Mouse (Mus musculus): ENCODE results near the gene Nav2.

Gene Nav2

DNA sequence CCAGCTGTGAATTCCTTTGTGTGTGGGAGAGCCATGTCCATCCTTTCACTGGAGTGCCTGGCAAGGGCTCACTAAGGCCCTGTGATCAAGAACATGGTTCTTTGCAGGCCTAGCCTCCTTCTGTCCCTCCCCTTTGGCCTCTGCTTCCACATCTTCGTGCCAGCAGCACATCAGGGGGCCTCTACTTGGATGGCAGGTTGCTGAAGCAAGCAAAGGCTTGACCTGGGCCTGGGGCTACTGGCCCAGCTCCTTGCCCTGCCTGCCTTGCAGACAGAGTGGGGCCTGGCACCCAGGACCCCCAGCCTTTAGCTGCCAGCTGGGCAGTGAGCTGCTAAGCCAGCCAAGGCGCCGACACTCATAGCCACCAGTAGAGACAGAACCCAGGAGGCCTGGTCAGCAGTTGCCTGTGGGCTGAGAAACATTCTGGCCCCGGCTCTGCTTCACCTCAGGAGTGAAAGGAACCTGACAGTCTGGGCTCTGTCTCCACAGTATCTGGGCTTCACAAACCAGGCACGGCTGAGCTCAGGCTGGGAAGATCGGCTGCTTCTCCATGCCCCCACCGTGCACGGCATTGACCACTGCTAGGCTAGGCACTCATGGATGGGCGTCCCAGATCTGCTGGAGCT lies 267.4 kb downstream of the Nav2 start:
- DNase-seq: no peak

DNA sequence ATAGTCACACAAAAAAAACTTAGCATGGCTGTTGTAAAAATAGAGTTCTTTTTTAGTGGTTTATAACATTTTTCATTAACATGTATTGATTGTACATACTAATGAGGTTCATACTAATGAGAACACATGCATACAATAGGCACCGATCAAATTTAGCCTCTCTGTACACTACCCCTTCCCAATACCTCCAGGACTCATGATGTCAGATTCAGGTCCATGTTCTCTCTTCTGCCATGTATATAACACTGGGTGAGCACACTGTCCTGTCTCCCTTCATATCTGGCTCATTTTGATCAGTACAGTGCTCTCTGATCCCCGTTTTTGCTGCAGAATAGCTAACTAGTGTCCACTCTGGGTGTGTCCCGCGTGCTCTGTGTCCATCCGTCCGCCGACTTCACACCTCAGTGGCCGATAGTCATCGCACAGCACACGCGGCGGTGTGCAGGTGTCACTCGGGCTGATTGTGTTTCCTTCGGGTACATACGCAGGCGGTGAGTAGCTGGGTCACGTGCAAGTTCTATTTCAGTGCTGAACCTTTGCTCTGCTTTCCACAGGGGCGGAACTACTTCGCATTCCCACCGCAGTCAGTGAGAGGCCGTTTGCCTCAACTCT lies 268.2 kb downstream of the Nav2 start:
- DNase-seq: no peak

DNA sequence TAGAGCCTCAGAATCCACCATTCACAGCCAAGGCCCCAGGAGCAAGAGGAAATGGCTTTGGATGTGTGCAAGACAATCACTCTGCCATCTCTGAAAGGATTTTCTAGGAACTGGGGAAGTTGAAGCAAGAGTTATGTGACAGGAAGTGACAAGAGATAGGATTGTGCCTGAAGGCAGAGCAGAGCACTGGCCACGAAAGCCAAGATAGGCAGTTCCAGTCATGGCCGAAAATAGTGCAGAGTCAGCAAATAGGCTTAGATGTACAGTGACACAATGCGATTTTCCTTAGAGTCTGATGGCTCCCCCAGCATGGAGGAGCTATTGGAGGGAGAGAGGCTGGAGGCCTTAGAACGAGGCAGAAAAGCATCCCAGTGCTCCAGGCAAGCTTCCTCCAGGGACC lies 269.7 kb downstream of the Nav2 start:
- no peak for DNase-seq

DNA sequence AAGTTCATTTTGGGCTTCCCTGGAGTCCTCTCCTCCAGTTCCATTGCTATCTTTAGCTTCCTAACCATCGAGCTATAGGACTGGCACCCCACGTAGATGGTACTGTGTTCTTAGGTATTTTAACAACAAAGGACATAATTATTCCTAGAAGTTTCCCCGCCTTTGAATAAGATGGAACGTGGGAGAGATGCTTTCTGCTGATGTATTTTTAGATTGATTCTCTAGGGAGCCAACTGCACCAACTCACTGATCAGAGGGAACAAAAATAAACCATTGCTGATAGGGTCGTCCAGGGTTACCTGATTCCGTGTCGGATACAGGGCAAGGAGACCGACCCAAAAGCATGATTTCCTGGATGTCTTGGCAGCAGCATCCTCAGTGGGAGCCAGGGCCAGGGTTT lies 272.5 kb downstream of the Nav2 start:
- no peak for DNase-seq

DNA sequence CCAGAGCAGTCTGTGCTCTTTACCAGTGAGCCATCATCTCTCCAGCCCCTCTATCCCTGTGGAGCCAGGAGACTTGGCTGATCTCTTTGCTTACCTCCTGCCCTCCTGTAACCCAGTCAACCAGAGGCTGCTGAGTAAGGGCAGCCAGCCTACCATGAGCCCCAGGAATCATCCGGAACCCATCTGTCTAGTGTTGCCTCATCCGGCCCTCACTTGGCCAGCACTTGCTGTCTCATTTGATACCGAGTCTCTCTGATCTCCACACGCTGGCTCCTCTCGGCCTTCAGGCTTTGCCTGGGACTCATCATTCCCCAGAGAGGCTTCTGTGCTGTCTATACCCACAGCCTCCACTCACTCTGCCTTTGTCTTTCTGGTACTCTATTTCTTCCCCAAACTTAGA lies 273.9 kb downstream of the Nav2 start:
- no peak for DNase-seq

DNA sequence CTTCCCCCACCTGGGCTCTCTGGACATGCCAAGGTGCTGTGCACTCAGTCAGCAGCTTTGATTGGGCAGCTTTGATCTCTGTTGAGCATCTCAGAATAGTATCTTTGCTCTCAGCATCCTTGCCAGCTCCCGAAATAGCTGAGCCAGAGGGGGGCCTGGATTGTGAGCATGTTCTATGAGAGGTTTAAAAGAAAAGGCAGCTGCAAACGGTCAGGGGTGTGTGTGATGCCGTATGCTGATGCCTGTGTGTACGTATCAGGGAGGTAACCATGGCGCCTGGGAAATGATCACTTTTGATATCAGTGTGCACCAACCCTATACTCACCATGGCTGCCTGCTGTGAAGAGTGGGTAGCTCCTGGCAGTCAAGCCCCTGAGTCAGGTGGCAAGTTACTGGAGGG lies 275.2 kb downstream of the Nav2 start:
- no peak for DNase-seq

DNA sequence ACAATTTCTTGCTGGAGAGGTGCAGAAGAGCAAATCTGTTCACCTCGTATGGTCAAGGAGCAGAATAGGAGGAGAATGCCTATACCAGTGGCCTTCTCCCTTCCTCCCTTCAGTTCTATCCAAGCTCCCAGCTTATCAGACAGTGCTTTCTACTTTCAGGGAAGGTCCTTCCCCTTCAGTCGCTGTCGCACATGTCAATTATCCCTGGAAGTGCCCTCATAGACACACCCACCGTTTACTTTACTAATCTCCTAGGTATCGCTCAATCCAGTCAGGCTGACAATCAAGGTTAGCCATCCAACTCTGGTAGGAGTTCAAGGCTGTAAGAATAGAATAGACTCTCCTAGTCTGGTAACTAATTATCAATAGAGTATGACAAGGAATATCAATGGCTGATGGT lies 277.5 kb downstream of the Nav2 start:
- DNase-seq: no peak

DNA sequence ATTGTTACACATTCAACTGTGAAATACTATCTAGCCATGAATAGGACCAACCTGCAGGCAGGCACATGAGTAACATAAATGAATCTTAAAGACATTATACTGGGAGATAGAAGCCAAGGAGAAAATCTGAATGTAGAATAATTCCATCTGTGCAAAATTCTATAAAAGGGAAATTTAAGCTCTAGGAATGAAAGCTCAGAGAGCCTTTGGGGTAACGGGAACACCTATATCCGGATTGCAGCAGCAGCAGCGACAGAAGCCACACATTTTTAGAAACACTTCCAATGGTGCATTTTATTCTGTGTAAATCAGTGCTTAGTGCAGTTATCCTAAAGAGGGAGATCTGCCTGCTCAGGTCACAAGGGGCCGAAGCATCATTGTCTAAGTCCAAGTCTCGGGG lies 280.8 kb downstream of the Nav2 start:
- no peak for DNase-seq

DNA sequence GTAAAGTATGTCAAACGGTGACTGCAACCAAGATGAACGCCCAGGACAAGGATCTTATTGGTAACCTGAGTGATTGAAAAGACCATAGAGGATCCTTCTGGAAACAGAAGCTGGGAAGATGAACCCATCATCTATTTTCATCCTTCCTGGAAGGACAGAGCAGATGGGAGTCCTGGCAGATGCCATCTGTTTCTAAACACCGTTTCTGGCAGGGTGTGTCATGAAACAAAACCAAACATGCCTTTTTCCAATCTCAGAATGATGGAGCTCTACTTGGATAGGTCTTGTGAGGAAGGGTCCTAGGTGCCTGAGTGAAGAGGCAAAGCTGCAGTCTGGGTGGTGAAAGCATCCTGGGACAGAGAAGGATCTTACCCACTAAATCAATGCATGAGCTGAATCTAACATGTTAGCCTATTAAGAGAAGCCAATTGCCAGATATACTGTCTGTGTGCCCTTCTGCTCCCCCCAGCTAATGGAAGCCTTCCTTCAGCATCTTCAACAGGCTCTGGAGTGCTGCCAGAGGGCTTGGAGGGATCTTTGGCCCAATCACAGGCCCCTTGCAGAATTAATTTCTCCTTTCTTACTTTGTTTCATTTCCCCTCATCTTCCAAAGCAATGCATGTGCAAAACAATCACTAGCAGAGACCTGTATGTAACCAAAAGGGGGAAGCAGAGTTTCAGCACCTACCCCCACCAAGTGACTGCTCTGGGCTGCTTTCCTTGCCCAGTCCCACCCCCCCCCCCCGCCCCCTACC lies 281.9 kb downstream of the Nav2 start:
- DNase-seq: no peak

DNA sequence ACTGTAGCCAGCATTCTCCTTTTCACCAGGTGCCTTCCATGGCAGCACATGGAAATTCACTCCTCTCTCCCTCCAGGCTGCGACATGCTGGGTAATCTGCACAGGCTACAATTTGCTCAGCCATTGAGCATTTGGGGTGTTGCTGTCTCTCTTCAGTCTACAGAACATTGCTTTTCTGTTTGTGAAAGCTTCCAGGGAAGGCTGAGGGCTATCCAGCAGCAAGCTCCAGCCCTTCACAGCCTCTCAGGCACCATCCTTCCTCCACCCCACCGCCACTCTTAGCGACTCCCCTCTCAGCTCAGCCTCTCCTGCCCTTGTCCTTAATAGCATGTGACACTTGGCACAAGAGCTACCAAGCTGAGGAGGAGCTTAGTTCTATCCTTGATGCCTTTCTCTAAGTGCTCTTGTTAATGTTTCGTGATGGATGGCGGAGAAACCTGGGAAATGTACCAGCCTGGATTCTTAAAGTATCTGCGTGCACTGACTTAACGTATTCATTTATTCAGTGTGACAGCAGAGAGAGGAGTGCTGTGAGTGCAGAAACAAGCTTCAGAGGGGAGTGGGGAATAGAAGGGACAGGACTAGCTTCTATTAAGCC lies 282.7 kb downstream of the Nav2 start:
- DNase-seq: no peak

DNA sequence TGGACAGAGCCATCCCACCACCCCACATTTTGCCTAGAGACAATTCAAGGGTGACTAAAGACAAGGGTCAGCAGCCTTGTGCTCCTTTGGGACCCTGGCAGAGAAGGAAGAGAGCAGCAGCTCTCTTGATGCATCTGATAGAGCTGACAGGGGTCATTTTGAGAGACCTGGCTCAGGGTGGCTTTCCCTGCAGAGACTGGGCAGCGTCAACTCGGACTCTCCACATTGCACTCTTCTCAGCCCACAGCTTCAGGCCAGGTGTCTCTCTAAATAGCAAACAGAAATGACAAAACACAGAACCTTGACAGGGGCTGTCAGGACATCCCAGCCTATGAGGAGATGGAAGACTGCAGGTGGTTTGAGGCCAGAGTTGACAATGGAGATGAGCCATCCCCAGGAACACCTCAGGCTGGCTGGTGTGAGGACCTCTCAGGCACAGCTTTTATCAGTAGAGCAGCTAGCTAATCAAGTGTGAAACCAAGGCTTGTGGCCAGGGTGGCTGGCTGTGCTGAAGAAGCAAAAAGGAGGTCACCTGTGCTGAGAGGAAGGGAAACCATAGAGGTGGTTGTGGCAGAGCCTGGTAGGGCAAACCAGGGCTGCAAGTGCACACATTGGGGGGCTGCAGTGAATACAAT lies 283.7 kb downstream of the Nav2 start:
- DNase-seq: no peak

DNA sequence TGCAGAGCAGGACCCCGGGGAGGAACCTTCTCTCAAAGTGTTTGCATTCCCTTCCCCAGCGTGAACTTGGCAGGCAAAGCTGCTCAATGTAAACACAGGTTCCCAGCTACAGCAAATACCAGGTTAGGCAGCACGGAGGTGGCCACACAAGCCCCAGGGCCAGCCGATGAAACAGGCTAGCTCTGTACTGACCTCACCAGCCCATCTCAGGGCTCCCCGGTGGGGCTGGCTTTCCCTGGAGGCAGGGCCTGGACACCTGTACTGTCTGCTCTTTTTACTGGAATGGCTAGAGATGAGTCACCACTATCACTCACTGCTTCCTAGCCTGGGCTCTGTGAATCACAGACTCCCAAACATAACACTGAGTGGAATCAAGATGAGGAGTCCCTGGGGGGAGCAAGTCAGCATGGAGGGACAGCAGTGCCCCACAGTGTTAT lies 287.2 kb downstream of the Nav2 start:
- no peak for DNase-seq

DNA sequence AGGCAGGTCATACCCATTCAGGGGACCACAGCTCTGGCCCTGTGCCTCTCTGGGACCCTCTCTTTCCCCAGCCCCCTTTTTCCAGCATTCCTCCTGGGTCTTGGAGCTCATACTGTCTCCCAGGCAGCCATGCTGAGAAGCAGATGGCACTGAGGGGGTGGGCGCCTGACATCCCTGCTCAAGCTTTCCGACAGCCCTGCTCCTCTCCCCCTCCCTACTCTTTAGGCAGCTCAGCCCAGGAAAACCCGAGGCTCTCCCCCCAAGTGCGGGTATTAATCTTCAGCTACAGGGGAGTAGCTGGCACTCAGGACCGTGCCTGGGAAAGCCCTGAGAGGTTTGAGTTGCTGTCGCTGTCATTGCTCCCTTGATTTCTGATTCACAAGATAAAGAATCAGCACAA lies 290.9 kb downstream of the Nav2 start:
- DNase-seq: no peak

DNA sequence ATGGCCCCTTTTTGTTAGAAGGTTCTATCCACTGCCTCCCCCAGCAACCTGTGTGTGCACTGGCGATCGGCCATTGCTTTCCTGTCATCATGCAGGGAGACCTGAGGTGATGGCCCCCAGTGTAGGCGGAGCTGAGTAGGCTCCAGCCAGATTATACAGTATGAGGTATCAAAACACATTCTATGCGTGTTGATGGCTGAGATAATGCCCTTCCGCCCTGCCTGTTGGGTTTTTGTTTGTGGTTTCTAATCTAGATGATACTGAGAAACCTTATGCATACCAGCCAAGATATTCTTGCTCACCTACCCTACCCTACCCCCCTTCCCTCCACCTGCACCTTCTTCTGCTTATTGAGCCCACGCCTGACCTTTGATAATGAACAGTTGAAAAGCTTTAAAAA lies 291.8 kb downstream of the Nav2 start:
- DNase-seq: no peak

DNA sequence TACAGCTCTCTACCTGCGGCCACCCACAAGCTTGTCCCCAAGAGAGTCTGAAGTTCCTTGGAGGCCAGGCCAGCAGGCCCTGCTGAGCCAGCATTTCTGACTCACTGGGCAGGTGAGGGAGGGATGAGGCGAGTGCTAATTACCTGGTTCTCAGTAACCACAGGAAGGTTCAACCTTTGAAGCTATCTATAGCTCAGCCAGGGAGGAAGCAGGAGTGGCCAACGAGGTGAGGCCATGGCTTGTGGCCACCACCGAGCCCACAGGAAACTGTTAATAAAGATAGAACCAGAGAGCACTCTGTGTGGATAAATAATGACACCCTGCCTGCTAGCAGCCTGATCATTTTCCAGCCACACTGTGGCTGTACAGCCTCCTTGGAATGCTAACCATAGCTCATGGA lies 294.5 kb downstream of the Nav2 start:
- no peak for DNase-seq

DNA sequence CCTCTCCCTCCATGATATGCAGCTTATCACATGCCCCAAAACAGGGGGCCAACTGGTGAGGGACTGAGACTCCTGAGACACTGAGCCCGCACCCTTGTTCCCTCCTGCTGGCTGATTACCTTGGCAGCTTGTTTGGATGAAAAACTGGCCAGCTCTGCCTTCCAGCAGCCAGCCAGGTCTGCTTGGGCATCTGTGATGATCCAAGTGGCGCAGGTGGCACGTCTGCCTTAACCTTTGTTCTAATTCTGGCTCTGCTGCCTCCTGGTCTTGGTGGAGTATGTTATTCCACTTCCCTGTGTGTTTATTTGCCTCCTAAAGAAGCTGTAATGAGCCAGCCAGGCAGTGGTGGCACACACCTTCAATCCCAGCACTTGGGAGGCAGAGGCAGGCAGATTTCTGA lies 296.3 kb downstream of the Nav2 start:
- DNase-seq: no peak

DNA sequence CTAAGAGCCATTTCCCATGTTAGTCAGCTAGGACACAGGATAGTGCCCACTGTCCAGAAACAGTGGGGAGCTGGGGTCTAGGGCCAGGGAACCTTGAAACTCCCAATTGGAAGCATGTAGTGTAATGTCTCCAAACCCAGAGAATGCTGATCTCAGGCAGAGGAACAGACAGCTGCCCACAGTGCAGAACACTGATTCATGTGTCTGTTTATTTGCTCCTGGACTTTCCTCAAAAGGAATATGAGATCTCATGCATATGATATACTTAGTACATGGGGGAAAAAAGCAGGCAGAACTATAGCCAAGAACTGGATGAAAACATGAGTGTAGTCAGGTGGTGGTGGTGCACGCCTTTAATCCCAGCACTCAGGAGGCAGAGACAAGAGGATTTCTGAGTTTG lies 297.0 kb downstream of the Nav2 start:
- DNase-seq: no peak

DNA sequence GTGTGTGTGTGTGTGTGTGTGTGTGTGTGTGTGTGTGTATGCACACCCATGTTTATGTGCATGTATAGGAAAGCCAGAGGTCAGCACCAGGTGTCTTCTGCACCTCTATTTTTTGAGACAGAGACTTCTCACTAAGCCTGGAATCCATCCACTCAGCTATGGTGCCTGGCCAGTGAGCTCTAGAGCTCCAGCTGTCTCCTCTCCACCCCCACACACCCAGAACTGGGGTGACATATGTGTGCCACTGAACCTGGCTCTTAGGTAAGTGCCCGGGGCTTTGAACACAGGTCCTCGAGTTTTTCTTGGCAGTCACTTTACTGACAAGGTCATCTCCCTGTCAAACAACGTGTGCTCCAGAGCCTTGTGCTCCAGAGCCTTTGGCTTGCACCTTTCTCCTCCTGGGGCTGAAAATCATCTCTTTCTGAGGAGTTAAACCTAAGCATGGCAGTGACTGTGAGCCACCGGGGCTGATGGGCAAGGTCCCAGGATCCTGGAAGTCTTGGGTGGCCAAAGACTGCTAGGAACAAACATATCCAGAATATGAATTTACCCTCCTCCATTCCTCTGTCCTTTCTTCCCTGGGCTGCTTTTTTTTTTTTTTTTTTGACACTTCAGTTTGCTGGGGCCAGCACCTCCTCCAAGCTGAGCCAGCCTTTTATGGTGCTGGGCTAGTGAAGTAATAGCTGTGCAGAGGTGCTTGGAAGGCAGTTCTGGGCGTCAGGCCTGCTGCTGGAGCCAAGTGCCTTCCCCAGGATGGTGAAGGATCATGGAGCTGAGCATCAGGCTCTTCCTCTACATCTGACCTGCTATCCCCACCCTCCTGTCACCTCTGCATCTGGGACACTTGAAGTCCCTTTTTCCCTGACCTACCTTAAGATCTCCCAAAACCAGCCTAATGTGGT lies 298.5 kb downstream of the Nav2 start:
- DNase-seq: no peak

DNA sequence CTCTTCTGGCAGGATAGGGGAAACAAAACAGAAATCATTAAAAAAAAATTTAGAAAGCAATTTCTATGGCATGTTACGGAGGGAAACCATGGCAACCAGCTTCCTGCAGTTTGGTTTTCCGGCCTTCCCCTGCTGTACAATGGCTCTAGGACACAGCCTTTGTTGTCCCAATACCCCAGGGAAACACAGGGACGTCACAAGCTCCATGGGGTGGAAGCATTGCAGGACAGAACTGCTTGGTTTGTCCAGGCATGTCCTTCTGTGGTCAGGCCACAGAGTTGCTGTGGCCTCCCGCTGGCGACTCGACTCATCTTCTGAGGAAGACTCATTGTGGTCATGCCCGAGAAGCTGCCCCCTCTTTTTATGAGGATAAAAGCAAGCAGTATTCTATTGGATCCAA lies 301.0 kb downstream of the Nav2 start:
- DNase-seq: no peak

DNA sequence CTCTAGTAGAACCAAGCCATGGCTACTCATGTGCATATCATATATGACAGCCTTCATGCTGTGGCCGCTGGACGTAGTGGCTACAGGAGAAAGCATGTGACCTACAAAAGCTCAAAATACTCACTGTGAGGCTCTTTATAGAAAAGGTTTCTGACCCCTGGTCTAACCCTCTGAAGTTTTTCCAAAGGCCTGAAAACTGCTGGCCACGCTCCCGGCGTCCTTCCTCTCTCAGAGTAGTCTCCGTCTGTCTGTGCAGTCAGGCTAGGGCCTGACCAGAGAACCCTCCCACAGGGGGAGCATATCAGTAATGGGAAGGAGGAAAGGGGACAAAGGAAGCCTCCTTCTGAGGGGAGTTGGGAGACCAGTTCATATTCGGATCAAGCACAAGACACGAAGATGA lies 302.2 kb downstream of the Nav2 start:
- DNase-seq: no peak

DNA sequence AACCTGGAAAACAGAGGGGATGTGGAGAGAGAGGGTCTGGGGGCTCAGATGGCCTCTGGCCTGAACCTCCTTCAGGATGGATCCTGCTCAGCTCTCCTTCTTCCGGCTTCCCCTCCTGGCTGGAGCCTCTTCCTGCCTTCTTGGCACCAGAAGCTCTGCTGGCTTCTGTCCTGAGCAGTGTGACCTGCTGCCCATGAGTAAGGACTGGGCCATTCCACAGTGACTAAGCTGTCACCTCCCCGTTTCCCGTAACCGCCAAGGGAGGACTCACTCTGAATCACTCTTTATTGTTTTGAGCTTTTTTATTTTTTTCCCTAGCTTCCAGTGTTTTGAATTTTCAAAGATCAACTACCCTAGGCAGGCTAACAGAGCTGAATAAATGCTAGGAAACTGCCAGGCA lies 304.5 kb downstream of the Nav2 start:
- no peak for DNase-seq

DNA sequence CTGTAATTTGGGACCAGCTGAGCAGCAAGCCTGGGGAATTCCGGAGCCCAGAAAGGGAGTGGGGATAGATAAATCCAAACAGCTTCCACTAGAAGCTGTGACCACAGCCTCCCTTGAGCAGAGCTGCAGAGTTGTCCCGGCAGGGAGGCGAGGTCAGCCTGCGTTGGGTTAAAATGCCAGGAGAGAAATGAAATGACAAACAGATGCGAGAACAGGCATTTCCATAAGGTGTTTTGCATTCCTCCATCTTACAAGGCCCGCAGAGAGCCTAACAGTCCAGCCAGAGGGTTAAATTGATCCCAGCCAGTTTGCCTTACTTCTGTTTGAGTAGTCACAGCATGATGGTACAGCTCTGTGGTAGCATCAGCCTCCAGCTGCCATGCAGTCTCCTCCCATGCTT lies 309.3 kb downstream of the Nav2 start:
- DNase-seq: no peak

DNA sequence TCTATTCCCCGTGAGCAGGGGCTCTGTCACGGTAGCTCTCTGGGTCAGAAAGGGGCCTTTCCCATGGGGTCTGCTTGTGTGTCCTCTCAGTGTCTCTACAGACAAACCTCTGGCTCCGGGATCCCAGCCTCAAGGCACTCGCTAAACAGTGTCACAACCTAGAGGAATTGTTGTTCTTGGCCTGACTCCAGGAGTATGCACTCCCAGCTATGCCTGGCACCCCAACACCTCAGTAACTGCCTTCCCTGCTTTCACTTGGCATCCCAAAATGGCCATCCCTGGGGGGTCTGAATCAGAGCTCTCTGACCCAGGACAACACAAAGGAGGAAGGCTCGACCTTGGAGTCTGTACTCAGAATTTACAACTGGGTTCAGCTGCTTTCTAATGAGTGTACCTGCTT lies 317.2 kb downstream of the Nav2 start:
- DNase-seq: no peak
